Mouse (Mus musculus) intestine, embryonic 14.5 days (tissue): Measurements from ENCODE around the gene Lctl. TPM values are rescaled to one million over a fixed set of nuclear protein-coding genes. Genes with fewer than 3 reads are reported as not detected.
"Not testable (repeated sequence)": the region's sequence is repeated elsewhere in the genome, so short reads cannot be mapped to it uniquely, and the experiment has no call there.

Experiments
- ATAC-seq: fragments of 200-750 bp; cut with Nextera tagmentation; replicated peaks from 2 replicates; pipeline ENCODE4 v1.8.0; 2017; ENCODE audit warnings: low read depth, moderate number of reproducible peaks, moderate TSS enrichment, moderate library complexity; ENCODE audit not compliant: low FRiP score, low TSS enrichment
- DNase-seq: peaks from one replicate; pipeline ENCODE4 v3.0.0-alpha.2; 2018; ENCODE audit warnings: low spot score
- H3K27ac ChIP-seq: fragments of 300-500 bp; sonication (generic); 2 replicates; pipeline ENCODE4 v1.5.1; 2014; ENCODE audit warnings: low read depth, mild to moderate bottlenecking, control low read depth
- H3K27me3 ChIP-seq: fragments of 300-500 bp; sonication (generic); replicated peaks from 2 replicates; pipeline ENCODE4 v1.6.1; 2014; ENCODE audit warnings: low read length, control low read depth; ENCODE audit not compliant: control insufficient read depth, insufficient read depth
- H3K36me3 ChIP-seq: fragments of 300-500 bp; sonication (generic); 2 replicates; pipeline ENCODE4 v1.6.1; 2014; ENCODE audit warnings: low read length, control low read depth; ENCODE audit not compliant: control insufficient read depth, insufficient read depth
- H3K4me1 ChIP-seq: fragments of 300-500 bp; sonication (generic); replicated peaks from 2 replicates; pipeline ENCODE4 v1.6.1; 2014; ENCODE audit warnings: low read length, control low read depth, mixed read lengths; ENCODE audit not compliant: control insufficient read depth, insufficient read depth
- H3K4me2 ChIP-seq: fragments of 300-500 bp; sonication (generic); 2 replicates; pipeline ENCODE4 v1.6.1; 2014; ENCODE audit warnings: low read length
- H3K4me3 ChIP-seq: fragments of 300-500 bp; sonication (generic); 2 replicates; pipeline ENCODE4 v1.5.1; 2014; ENCODE audit warnings: low read depth, low read length, control low read depth, mixed read lengths
- H3K9ac ChIP-seq: fragments of 300-500 bp; sonication (generic); 2 replicates; pipeline ENCODE4 v1.6.1; 2014; ENCODE audit warnings: mild to moderate bottlenecking, low read length
- H3K9me3 ChIP-seq: fragments of 300-500 bp; sonication (generic); 2 replicates; pipeline ENCODE4 v1.6.1; 2016; ENCODE audit warnings: low read length, control low read depth; ENCODE audit not compliant: control insufficient read depth
- WGBS: fragments of 180-500 bp; shearing (Covaris S2); extraction: QIAGEN DNeasy Blood & Tissue Kit; methylation state at CpG from one replicate; pipeline ENCODE4 v1.1.7; 2014; 5-methylcytosine and 5-hydroxymethylcytosine counted together
- polyA plus RNA-seq: library from polyadenylated mRNA; unstranded; fragments of >200 nt; fragmentation: Nextera tagmentation; extraction: Ambion mirVana; gene quantifications from 2 replicates; pipeline ENCODE4 v1.2.1, GENCODE M21; 2014

The Lctl gene
- polyA plus RNA-seq, 1 experiment from 2014 or later = not detected

DNA sequence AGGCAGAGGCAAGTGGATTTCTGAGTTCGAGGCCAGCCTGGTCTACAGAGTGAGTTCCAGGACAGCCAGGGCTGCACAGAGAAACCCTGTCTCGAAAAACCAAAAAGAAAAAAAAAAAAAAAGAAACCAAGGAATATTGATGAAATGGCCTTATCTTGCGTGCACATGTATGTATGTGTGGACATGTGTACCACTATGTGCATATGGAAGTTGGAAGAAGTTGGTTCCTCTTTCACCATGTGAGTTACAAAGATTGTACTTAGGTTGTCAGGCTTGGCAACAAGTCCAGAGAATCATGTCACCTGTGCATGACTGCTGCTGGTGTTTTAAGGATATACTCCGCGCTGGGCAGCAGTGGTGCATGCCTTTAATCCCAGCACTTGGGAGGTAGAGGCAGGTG lies 66.3 kb downstream of the Lctl start:
- not testable (repeated sequence) for H3K27me3 ChIP-seq

DNA sequence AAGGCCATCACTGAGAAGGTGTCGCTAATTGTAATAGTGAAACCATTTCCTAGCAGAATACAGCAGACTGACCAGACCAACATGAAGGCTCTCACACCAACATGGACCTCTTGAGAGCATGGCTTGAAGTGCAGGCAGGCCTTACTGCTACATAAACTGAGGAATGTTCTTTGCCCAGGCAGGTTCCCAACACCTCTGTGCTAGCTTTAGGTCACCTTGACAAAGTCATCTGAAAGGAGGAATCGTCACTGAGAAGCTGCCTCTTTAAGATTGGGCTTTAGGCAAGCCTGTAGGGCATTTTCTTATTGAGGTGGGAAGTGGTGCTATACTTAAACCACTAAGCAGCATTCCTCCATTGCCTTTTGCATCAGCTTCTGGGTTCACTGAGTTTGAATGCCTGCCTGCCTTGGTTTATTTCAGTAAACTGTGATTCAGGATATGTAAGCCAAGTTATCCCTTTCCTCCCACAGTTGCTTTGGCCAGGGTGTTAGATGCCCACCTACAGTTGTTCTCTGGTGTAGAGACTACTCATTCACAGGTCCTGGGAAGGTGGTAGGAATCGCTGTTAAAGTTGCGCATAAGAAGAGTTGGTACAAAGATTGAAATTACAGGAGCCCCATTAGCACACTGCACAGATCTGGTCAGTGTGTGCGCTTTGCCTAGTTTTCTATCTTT lies 67.4 kb downstream of the Lctl start:
- H3K9ac ChIP-seq = no peak overlapping the region
- WGBS = 94% methylated on average over 5 of the region's 5 CpGs
- no peak overlapping the region for H3K4me2 ChIP-seq
- peaks cover 4% of the 10 kb centered on the region; the same call in 1 of the 2 replicates for H3K4me1 ChIP-seq
- DNase-seq = no peak
- no peaks in the 10 kb centered on the region for H3K9me3 ChIP-seq
- H3K36me3 ChIP-seq = peaks cover 77% of the 10 kb centered on the region
- no peak for ATAC-seq
- no peak overlapping the region for H3K4me3 ChIP-seq
- no peak overlapping the region for H3K27ac ChIP-seq
- no peaks in the 10 kb centered on the region for H3K27me3 ChIP-seq

More for the DNA sequence above, 66.3 kb downstream of the Lctl start:
- not testable (repeated sequence) for H3K4me2 ChIP-seq, DNase-seq, H3K4me1 ChIP-seq, ATAC-seq, H3K27ac ChIP-seq, H3K4me3 ChIP-seq, H3K9me3 ChIP-seq, H3K9ac ChIP-seq
- H3K36me3 ChIP-seq = peaks cover 74% of the 10 kb centered on the region
- WGBS = 90% methylated on average over 5 of the region's 5 CpGs

Other genes with a start within 250 kb of the Lctl start
- 8.5 and 9.3 TPM in 2 replicates for gene Smad6, start 95.1 kb upstream of the Lctl start, polyA plus RNA-seq
- 27.7 and 33.3 TPM in 2 replicates for gene Zwilch, start 56.0 kb downstream of the Lctl start, polyA plus RNA-seq
- gene Rpl4, start 56.2 kb downstream of the Lctl start, polyA plus RNA-seq = 1,426 and 1,532 TPM in 2 replicates
- 29.2 and 30.2 TPM in 2 replicates for gene Snapc5, start 62.1 kb downstream of the Lctl start, polyA plus RNA-seq
- 3.7 and 4.2 TPM in 2 replicates for gene Uchl4, start 118.1 kb downstream of the Lctl start, polyA plus RNA-seq
- gene Map2k1, start 136.5 kb downstream of the Lctl start, polyA plus RNA-seq = 90.9 and 103 TPM in 2 replicates
- gene Tipin, start 164.4 kb downstream of the Lctl start, polyA plus RNA-seq = 238 and 241 TPM in 2 replicates
- gene Dis3l, start 224.1 kb downstream of the Lctl start, polyA plus RNA-seq = 21.8 and 24.3 TPM in 2 replicates